In the genomic region with DNA sequence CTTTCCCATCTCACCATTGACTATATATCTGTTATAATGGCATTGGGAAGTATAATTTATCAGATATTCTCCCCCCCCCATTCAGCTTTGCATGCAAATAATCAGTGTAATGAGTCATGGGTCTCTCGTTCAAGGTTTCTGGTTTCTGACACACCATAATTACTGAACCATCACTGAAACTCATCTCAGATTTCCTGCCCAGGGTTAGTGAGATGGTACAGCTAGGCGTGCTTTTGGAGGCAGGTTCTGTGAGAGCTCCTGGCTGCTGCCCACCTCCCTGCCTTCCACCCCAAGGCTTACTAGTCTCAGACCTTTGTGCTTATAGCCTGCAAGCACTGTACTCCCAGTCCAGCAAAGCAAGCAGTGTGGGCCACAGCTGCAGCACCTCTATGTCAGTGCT, we compare ENCODE assay signal across 20 mouse cellular contexts.
"Had no signal": no experiment of that assay in that cellular context is flagged by ENCODE, and none has a peak within 500 bp of the region (broad histone marks: within the 10 kb centered on the region; RNA-seq: fewer than 3 reads in every experiment).

No protein-coding gene starts in this region.

- H3K4me1 ChIP-seq: limb, embryonic 12.5 days; limb, embryonic 15.5 days had no signal

- H3K27me3 ChIP-seq: limb, embryonic 12.5 days; limb, embryonic 15.5 days; lung, embryonic 15.5 days; midbrain, embryonic 13.5 days had no signal

- H3K4me3 ChIP-seq: limb, embryonic 12.5 days; limb, embryonic 15.5 days; lung, embryonic 15.5 days; megakaryocyte, embryonic 14.5 days; midbrain, embryonic 10.5 days; midbrain, embryonic 13.5 days had no signal

- DNase-seq: kidney, adult 2 months; kidney, postnatal 36 days; left cerebral cortex, postnatal 4 days; liver, postnatal 0 days; lung, postnatal 10 days; lung, postnatal 36 days; thymus, adult 2 months; thymus, postnatal 14 days; thymus, postnatal 4 days had no signal

- H3K9ac ChIP-seq: limb, embryonic 12.5 days; limb, embryonic 15.5 days; liver, embryonic 14.5 days; liver, postnatal 0 days; lung, embryonic 15.5 days; midbrain, embryonic 13.5 days had no signal

- H3K9me3 ChIP-seq: limb, embryonic 12.5 days; limb, embryonic 15.5 days; lung, embryonic 15.5 days; megakaryocyte, embryonic 14.5 days; midbrain, embryonic 10.5 days; midbrain, embryonic 13.5 days had no signal

- H3K36me3 ChIP-seq: limb, embryonic 12.5 days; limb, embryonic 15.5 days; lung, embryonic 15.5 days; midbrain, embryonic 10.5 days; midbrain, embryonic 13.5 days had no signal

- H3K27ac ChIP-seq: limb, embryonic 12.5 days; limb, embryonic 15.5 days; liver, embryonic 14.5 days; lung, embryonic 15.5 days; midbrain, embryonic 10.5 days; midbrain, embryonic 13.5 days; stomach, postnatal 0 days had no signal

- ATAC-seq: intestine, postnatal 0 days; liver, postnatal 0 days; midbrain, embryonic 13.5 days; midbrain, embryonic 16.5 days had no signal

- H3K4me2 ChIP-seq: limb, embryonic 12.5 days; limb, embryonic 15.5 days; liver, embryonic 11.5 days; lung, embryonic 15.5 days; midbrain, embryonic 13.5 days had no signal
